Mouse (Mus musculus) T-helper 1 cell (primary cell): Measurements from ENCODE around the gene Galnt11.
"Not testable (repeated sequence)": the region's sequence is repeated elsewhere in the genome, so short reads cannot be mapped to it uniquely, and the experiment has no call there.

Experiments
- in situ Hi-C: fragments of 300-600 bp; cut with MboI, MseI; formaldehyde crosslinking; loops from one replicate; pipeline ENCODE4 v1.15.1; 2025; ENCODE audit warnings: high pct_unique_total_duplicates

Galnt11 gene

GRCm38 (mm10) chr5:25221604-25222003, at the start of gene Galnt11:
Gene Galnt11 (plus strand): TSS chr5:25221904.
- in situ Hi-C loops, result no loop called here

- in situ Hi-C loops, result not testable (repeated sequence)
Observed at GRCm38 (mm10) chr5:25177937-25178336, 43.8 kb upstream of the Galnt11 start.

GRCm38 (mm10) chr5:25178543-25178942, 43.2 kb upstream of the Galnt11 start:
- in situ Hi-C loops, result not testable (repeated sequence)

- in situ Hi-C loops, result no loop called here
Observed at GRCm38 (mm10) chr5:25179284-25179683, 42.4 kb upstream of the Galnt11 start.

- in situ Hi-C loops, result no loop called here
Observed at GRCm38 (mm10) chr5:25179936-25180488, 41.7 kb upstream of the Galnt11 start.

- in situ Hi-C loops, result no loop called here
Observed at GRCm38 (mm10) chr5:25181004-25181531, 40.6 kb upstream of the Galnt11 start, which contains the start of gene Galntl5. Gene Galntl5 (plus strand): TSS chr5:25181460.

GRCm38 (mm10) chr5:25183595-25183994, 38.1 kb upstream of the Galnt11 start:
- in situ Hi-C loops, result no loop called here

- in situ Hi-C loops, result no loop called here
Observed at GRCm38 (mm10) chr5:25184594-25184993, 37.1 kb upstream of the Galnt11 start.

GRCm38 (mm10) chr5:25187727-25188126, 34.0 kb upstream of the Galnt11 start:
- in situ Hi-C loops, result no loop called here

GRCm38 (mm10) chr5:25188802-25189201, 32.9 kb upstream of the Galnt11 start:
- in situ Hi-C loops, result no loop called here

GRCm38 (mm10) chr5:25190521-25190920, 31.2 kb upstream of the Galnt11 start:
- in situ Hi-C loops, result no loop called here

- in situ Hi-C loops, result no loop called here
Observed at GRCm38 (mm10) chr5:25211872-25212271, 9.8 kb upstream of the Galnt11 start.

- in situ Hi-C loops, result not testable (repeated sequence)
Observed at GRCm38 (mm10) chr5:25213216-25213615, 8.5 kb upstream of the Galnt11 start.

GRCm38 (mm10) chr5:25215006-25215405, 6.7 kb upstream of the Galnt11 start:
- in situ Hi-C loops, result no loop called here

GRCm38 (mm10) chr5:25222752-25223702, 1.3 kb downstream of the Galnt11 start, which contains the start of gene E130116L18Rik:
Gene E130116L18Rik (minus strand): TSS chr5:25223153.
- in situ Hi-C loops, result no loop called here

- in situ Hi-C loops, result not testable (repeated sequence)
Observed at GRCm38 (mm10) chr5:25224377-25224776, 2.7 kb downstream of the Galnt11 start.

GRCm38 (mm10) chr5:25243101-25243500, 21.4 kb downstream of the Galnt11 start:
- in situ Hi-C loops, result no loop called here

GRCm38 (mm10) chr5:25245806-25246472, 24.2 kb downstream of the Galnt11 start:
- in situ Hi-C loops, result no loop called here

GRCm38 (mm10) chr5:25246473-25246865, 24.8 kb downstream of the Galnt11 start:
- in situ Hi-C loops, result no loop called here

- in situ Hi-C loops, result no loop called here
Observed at GRCm38 (mm10) chr5:25247036-25247435, 25.3 kb downstream of the Galnt11 start.

GRCm38 (mm10) chr5:25252423-25252822, 30.7 kb downstream of the Galnt11 start:
- in situ Hi-C loops, result no loop called here
